2 mouse cellular contexts compared by ENCODE assay signal in the genomic region with DNA sequence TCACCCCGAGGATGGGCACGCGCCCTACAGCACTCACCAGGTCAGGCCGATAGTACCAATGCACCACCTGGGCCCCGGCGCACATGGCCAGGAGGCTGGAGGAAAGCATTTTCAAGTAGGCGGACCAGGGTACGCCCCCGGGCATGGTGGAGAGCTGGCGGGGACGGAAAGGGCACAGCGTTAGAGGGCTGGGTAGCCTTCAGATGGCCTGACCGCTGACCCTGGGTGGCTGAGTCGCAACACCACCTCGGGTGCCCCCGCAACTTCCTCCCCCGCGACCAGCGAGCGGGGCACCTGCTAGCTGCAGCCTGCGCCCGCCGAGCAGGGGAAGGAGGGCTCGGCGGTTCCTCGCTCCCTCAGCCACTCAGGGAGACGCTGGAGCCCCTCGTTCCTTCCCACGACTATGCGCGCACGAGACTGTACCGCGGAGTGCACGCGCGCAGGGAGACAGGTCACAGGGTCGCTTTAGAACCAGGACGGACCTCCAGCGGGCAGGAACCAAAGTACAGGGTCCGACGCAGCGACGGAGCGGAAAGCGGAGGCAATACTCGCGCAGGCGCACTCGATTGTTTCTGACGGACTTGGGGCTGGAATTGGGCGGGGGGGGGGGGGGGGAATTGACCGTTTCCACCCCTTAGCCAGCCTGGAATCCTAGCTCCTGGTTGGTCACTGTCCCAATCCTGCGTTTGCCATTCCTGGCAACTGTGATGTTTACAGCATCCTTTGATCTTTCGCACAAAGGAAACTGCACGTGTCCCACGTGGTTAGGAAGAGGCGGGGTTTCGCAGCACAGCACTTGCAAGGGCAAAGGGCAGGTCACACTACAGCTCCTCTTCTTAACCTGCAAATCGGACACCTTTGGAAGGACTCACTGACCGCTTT.
TF ChIP-seq lines count a peak whose summit lies in the region.

Gene 1190007I07Rik, minus strand, starts transcription at position 558 of the 882 bp plus-strand sequence.

TF ChIP-seq in C2C12, 6 proteins besides CTCF, POLR2A, EP300 and RAD21 (continued from another document):
- no peak for TF ChIP-seq MYOD1 (IDR thresholded peaks at IDR 0.05; ENCODE audit: control insufficient read depth, insufficient read length, low read depth)

TF ChIP-seq in myocyte, 11 proteins besides CTCF, POLR2A, EP300 and RAD21 (continued from another document):
- TF ChIP-seq REST (IDR thresholded peaks at IDR 0.05; ENCODE audit: insufficient read depth, insufficient read length): no peak
- TF ChIP-seq MYOD1 (IDR thresholded peaks at IDR 0.05; ENCODE audit: control insufficient read depth in 1 of 3, insufficient read length in 2 of 3, low read depth in 2 of 3): peak in 1 of 3 experiments; percentile 32
- TF ChIP-seq USF1 (IDR thresholded peaks at IDR 0.05; ENCODE audit: low read depth): peak; percentile 96
- no peak for TF ChIP-seq SRF (IDR thresholded peaks at IDR 0.05; ENCODE audit: control insufficient read depth, insufficient read length, low read depth)
- peak in 1 of 3 experiments; percentile 26 for TF ChIP-seq MYOG (IDR thresholded peaks at IDR 0.05; ENCODE audit: control insufficient read depth in 1 of 3, insufficient read depth in 1 of 3, insufficient read length in 2 of 3, low read depth in 2 of 3)
